Mouse (Mus musculus) G1E-ER4 (cell line): ENCODE results near the gene Hccs. TPM values are rescaled to one million over a fixed set of nuclear protein-coding genes. Genes with fewer than 3 reads are reported as not detected.

ENCODE experiments used
- GATA1 ChIP-seq: IDR thresholded peaks from one replicate; pipeline ENCODE4 v1.8.0; 2012; ENCODE audit warnings: low read length, inconsistent platforms
- polyA plus RNA-seq: library from polyadenylated mRNA; stranded (reverse); fragments of >175 nt; gene quantifications from 2 replicates; pipeline ENCODE4 v1.2.3, GENCODE M21; 2012

Hccs gene
- 8.8 and 12.8 TPM in 2 replicates for polyA plus RNA-seq

DNA sequence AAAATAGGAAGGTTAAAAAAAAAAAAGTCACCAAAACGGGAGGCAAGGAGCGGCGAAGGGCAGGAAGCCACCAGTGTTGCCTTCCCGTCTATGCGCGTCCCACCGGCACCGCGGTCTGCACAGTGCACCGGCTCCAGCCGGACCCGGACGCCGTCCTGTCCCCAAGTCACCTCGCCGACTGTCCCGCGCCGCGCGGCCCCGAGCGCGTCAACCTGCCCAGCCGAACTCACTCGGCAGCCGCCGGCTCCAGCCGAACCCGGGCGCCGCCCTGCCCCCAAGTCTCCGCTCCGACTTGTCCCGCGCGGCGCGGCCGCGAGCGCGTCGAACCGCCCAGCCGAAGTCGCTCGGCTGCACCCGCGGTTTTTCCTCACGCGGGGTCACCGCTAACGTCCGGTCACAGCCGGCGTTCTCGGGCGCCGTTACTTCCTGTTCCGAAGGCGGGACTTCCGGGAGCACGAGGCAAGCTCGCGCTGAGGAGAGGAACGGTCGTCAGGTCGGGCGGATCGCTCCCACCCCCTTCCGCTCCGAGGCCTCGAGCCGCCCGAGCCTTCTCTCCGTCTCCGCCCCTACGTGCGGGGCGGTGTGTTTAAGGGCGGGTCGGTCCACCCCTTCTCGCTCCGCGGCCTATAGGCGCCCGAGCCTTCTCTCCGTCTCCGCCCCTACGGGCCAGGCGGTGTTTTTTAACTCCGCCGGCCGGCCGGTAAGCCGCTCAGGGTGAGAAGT is at the start of gene Hccs:
Gene Hccs (minus strand): TSS at position 428 of the 723 bp plus-strand sequence.
- TF ChIP-seq GATA1 = no peak

GRCm38 (mm10) chrX:169357146-169357772 is 37.1 kb upstream of the Hccs start:
- TF ChIP-seq GATA1 = no peak

DNA sequence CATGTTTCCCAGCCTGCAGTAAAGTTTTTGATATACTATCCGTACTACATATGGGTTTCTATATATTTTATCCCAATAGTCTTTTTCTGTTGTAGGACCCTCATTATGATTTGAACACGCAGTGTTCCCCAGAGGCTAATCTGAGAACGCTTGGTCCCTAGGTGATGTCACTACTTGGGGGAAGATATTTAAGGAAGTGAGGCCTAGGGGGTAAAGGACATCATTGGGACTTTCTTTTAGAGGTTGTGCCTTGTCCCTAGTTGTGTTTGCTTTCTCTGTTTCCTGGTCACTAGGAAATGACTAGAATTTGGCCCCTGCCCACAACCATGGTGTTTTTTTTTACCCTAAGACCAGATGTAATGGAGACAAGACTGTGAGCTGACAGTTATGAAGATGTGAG is 18.0 kb upstream of the Hccs start:
- no peak for TF ChIP-seq GATA1

DNA sequence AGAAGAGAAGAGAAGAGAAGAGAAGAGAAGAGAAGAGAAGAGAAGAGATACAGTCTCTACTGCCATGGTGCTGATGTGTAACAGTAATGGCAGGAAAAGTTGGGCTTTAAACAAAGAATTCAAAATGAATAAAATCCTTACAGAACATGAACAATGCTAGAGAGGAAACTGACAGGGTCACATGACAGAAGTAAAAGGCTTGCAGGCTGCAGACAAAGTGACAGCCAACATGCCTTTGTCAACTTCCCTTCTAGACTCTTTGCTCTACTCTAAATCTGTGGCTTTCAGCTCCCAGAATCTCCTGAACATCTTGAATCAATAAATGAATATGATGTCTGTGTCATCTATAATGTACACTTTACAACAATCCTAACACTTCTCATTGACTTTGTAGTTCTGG is 17.4 kb upstream of the Hccs start:
- TF ChIP-seq GATA1 = no peak

GRCm38 (mm10) chrX:169332264-169332663 is 12.1 kb upstream of the Hccs start:
- TF ChIP-seq GATA1 = no peak

- TF ChIP-seq GATA1 = no peak
These were observed 5.9 kb upstream of the Hccs start for GRCm38 (mm10) chrX:169325929-169326595.

DNA sequence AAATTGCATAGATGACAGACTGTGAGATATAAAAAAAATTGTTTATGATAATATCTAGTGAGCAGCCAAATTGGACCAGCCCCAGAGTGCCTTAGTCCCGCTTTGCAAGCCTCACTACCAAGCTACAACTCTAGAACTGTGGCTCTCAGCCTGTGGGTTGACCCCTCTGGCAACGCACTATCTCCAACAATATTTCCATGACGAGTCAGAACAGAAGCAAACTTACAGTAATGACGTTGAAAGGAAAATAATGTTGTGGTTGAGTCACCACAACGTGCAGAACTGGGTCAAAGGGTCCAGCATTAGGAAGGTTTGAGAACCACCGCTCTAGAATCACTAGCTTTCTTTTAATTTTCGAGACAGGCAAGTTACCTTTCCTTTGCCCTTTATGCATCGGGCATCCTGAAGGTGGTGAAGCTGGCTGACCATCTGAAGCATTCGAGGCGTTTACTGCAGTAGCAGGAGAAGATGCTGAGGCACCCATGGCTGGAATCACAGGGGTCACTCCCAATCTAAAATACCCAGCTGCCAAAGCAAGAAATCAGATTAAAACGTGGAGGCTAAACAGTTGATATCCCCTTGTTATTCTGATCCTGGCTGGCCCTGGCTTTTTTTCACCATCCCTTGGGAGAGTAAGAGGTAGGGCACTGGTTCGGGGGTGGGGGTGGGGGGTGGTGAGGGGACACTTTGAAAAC is 959 bp downstream of the Hccs start:
- no peak for TF ChIP-seq GATA1

- no peak for TF ChIP-seq GATA1
These were observed 11.6 kb downstream of the Hccs start for GRCm38 (mm10) chrX:169308559-169308958.

DNA sequence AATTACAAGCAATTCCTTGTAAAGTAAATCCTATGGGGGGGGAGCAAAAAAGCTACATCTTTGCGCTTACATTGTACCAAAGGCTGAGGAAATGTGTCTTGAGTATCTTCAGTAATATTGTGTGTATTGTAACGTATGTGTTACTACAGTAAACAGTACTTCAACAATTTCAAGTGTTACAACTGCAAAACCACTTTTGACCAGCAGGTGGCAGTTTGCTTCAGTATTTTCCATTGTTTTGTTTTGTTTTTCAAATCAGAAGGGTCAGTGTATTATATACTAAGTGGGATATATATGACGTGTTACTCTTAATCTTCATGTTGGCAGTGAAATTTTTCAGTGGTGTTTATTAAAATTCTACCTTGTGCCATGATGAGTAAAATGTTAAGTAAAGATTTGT is 16.2 kb downstream of the Hccs start:
- TF ChIP-seq GATA1 = no peak

DNA sequence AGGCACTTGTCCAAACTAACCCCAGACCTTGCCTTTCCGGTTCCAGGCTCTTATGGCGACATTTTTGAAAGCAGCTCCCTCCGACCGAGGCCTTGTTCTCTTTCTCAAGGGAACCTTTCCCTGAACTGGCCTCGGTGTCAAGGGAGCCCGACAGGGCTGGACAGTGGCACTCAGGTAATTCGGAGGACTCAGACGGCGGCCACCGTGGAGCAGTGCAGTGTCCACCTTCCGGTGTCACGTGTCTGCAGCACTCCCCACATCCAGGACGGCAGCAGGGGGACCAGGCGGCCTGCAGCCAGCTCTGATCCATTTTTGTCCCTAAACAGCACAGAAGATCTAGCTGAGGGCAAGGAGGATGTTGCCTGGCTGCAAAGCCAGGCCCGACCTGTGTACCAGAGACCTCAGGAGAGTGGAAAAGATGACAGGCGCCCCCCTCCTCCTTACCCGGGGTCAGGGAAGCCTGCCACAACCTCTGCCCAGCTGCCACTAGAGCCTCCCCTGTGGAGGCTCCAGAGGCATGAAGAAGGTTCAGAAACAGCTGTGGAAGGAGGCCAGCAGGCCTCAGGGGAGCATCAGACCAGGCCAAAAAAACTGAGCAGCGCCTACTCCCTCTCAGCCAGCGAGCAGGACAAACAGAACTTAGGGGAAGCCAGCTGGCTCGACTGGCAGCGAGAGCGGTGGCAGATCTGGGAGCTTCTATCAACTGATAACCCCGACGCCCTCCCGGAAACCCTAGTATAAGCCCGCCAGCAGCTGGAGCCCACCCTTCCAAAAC is 17.7 kb downstream of the Hccs start:
- TF ChIP-seq GATA1 = no peak

DNA sequence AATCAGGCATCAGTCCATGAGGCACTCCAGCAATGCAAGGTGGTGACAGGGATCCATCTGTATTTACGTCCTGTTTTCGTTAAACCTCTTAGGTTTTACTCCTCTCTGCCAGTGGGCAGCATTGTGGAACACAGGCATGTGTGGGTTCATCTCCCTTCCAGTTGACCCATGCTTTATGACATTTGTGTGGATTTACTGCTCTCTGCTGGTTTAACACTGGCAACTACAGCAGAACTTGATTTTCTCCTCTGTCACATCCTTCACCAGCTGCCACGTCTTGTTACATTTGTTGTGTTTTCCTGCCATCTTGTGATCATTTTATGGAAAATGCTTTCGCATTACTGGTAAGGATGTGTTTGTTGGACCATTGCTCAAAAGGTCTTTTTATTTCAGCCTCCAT is 20.6 kb downstream of the Hccs start:
- TF ChIP-seq GATA1 = no peak

GRCm38 (mm10) chrX:169263433-169264172 is 56.6 kb downstream of the Hccs start:
- no peak for TF ChIP-seq GATA1

DNA sequence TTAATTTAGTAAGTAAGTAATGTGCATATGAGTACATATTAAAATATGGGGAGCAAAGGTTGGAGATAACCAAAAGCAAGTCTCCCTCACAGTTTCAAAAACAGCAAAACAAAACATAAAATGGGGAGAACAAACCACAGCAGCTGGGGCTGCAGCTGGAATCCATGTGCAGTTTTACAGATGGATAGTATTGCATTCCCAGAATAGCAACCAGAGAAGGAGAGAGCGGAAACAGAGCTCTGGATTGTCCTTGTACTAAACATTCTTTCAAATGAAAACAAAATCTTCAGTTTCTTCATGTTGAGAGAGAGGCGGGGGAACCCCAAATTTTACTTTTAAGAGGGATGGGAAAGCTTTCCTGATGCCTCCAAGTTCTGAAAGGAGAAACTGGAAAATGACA is 58.0 kb downstream of the Hccs start:
- no peak for TF ChIP-seq GATA1

GRCm38 (mm10) chrX:169261034-169261433 is 59.1 kb downstream of the Hccs start:
- TF ChIP-seq GATA1 = no peak

- no peak for TF ChIP-seq GATA1
These were observed 63.4 kb downstream of the Hccs start for GRCm38 (mm10) chrX:169256741-169257140.

DNA sequence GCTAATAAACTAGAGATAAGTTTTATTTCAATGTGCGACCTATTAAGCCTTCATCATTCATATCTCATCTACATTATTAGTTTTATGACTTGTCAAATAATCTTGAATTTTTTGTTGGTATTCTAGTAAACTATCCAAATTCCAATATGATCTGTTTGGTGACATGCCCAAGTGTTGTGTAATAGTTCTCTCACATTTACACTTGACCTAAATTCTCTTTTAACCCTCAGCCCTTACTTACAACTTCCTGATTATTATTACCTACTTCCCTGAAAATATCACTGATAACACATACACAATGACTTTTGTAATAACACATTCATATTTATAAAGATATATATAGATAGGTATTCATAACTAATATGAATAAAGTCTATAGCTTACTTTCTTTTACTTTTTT is 64.3 kb downstream of the Hccs start:
- TF ChIP-seq GATA1 = no peak
